Mouse (Mus musculus): ENCODE data around the gene Ginm1. TPM values are rescaled to one million over a fixed set of nuclear protein-coding genes. Genes with fewer than 3 reads are reported as not detected.
"Not testable (repeated sequence)": the region's sequence is repeated elsewhere in the genome, so short reads cannot be mapped to it uniquely, and the experiment has no call there.

Ginm1 gene
- polyA plus RNA-seq, 1 experiment, result 18.5 TPM

DNA sequence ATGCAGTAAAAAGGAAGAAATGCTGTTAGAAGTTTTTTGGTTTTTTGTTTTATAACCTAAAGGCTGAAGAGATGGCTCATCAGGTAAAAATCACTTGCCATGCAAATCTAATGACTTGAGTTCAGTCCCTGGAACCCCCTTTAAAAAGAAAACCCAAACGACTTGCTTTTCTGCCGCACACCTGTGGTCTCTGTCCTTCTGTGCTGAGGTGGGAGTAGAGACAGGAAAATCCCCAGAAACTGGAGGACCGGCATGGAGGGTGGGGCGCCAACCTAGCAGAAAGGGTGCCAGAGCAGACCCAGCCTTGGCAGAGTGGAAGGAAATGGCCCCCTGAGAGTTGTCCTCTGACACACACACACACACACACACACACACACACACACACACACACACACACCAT is 26.1 kb upstream of the Ginm1 start:
- DNase-seq (ENCODE audit: low read depth, low spot score), result no peak
- 86% methylated on average over 4 of the region's 4 CpGs for WGBS

DNA sequence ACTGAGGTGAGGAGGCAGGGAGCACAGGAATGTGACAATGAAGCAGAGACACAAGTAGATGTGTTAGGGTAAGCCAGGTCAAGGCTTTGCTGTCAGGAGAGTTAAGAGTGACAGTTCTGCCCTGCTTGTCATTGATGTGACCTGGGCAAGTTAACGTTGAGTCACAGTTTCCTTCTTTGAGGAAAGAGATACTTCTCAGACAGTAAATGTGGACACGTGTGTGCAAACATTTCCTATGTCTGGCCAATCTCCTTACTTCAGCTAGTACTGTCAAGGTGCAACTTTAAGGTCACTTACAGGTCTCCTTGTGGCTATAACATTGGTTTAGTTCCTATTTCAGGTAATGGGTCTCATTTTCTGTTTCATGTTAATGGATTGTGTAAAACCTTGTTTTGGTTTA is 23.9 kb upstream of the Ginm1 start:
- WGBS, result 52% methylated on average over 2 of the region's 2 CpGs
- no peak for DNase-seq (ENCODE audit: low read depth, low spot score)

DNA sequence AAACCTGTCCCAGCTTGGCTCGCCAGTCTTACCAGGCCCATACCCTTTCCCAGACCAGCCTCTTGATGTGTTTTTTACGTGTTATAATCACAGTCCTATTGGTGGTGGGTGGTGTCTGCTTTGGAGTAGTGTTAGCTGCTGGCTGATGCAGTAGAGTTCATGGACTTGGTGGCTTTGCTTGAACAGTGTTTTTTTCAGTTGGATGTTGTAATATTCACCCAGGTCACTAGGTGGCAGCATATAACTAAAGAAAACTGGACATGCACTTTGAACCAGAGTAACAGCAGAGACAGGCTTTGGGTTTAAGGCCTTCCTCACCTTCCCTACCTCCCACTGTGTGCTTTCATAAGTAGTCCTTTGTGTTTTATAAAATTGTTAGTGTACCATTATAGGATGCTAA is 17.3 kb upstream of the Ginm1 start:
- WGBS, result 43% methylated on average over 2 of the region's 2 CpGs
- DNase-seq (ENCODE audit: low read depth, low spot score), result peak; percentile 67

DNA sequence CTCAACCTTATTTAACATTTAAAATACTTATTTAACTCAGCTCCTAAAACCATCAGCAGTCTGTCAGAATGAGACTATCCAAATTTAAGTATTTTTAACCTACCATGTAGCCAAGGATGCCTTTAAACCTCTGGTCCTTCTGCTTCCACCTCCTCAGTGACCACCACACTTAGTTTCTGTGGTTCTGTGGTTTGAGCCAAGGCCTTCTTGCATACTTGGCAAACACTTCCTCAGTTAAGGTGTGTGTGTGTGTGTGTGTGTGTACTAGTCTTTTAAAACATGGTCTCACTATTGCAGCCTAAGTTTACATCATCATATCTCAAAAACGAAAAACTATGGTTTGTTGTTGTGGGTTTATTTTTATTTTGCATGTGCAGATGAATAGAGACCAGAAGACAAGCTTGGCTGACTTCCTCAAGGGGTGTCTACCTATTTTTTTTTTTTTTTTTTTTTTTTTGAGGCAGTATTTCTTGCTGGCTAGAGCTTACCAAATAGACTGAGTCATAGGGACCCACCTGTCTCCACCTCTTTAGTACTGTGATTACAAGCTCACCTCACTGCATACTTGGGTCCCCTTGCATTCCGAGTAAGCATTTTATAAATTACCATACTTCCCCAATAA is 10.0 kb upstream of the Ginm1 start:
- DNase-seq (ENCODE audit: low read depth, low spot score), result no peak
- WGBS, result 67% methylated on average over 2 of the region's 2 CpGs

DNA sequence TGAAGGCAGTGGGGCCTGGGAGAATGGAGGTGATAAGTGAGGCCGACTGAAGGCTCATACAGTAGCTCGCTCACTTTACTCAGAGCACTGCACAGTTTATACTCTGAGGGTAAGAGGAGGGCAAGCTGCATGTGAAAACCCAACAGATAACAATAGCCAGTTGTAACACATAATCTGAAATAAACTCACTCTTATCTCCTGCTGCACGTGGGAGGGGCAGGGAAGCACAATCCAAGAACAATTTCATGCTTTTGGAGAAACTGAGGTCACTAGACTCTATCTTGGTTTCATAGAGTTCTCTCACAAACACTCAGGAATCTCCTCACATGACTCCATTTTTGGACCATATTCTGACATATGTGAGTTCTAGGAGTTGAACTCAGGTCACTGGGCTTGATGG is 8.6 kb upstream of the Ginm1 start:
- 90% methylated on average over 3 of the region's 3 CpGs for WGBS
- DNase-seq (ENCODE audit: low read depth, low spot score), result no peak

DNA sequence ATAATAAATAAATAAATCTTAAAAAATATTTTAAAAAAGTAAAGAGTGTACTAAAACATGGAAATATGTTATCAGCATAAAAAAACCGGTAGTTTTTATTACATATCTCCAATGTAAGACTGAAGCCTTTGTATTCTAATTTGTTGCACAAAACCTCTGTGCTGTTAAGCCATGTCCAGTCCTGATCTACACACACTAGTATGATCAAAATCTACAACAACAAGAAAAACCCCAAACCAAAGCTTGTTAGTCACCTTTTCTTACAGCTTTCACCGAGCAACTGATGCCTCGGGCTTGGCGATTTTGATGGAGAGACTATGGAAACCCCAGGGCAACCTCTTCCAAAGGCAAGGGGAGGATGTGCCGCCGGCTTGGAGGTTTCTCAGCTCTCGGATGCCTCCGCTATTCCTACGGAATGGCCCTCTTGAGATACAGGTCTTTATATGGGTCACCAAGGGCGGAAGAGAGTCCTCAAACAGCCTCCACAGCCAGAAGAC is 322 bp downstream of the Ginm1 start:
- WGBS, result under 1% methylated on average over 10 of the region's 10 CpGs
- no peak for DNase-seq (ENCODE audit: low read depth, low spot score)

DNA sequence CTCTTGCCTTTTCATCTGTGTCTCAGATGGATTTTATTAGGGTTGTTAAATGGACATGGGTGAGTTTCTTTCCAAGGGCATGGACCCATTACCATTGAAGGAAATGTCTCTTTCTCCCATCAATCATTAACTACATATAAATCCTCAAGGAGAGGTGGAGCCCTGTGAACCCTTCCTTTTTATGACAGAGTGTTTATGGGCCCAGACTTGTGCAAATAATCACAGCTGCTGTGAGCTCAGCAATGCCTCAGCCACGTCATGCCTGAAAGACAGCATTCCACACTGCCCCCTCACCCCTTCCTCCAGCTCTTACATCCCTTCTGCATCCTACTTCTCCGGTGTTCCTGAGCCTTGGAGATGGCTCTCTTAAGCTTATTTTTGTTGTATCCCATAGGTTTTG is 5.3 kb downstream of the Ginm1 start:
- WGBS, result 13% methylated on average over 2 of the region's 2 CpGs
- DNase-seq (ENCODE audit: low read depth, low spot score), result peak; percentile 88

DNA sequence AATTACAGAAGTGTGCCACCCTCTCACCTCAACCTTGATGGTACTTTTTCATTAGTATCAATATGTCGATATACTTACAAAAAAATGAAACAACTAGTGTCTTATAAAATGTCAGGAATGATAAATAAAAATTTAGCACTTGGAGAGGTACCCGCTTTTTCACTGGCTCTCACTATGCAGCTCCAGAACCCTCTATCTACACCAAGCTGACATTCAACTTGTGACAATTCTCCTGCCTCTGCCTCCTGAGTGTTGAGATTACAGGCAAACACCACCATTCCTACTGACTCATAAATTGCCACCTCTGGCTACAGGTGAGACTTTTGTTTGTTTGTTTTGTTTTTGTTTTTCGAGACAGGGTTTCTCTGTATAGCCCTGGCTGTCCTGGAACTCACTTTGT is 11.4 kb downstream of the Ginm1 start:
- WGBS, result 43% methylated on average over 3 of the region's 3 CpGs
- no peak for DNase-seq (ENCODE audit: low read depth, low spot score)

DNA sequence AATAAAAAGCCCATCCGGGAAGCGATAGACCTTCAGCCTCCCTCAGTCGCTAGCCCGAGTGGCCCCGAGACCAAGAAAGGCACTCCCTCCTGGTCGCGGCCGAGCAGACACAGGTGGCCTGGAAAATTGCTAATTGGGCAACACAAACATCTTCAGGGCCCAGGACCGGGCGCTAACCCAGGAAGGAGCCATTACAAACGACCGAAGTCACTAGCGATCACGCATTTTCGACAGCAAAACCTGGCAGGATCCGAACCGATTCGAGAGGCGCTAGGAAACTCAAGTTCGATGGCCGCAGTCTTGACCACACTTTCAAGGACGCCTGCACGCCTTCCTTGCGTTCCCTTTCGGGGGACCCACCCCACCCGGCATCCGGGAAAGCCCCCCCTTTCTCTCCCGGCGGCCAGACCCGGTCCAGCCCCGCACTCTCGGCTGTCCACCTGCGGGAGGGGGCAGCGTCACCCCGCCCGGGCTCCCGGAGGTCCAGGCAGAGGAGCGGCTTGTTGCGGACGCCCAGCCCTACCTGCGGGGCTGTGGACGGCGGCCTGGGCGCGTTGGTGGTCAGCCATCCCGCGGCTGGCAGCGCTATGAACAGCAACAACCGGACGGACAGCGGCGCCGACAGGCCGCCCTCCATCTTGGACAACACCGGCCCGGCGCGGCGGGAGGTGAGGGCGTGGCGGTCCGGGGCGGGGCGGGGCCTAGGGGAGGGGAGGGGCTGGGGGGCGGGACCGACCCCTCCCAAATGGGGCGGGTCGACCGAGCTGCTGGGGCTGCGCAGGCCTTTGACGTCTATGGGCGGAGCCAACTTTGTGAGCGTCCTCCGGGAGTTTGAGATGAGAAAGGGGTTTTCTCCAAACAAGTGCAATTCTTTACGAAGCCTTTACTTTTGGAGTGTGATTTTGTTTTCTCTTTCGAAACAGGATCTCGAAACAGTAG is 12.1 kb downstream of the Ginm1 start:
- DNase-seq (ENCODE audit: low read depth, low spot score), result peak; percentile 69
- under 1% methylated on average over 67 of the region's 77 CpGs for WGBS

DNA sequence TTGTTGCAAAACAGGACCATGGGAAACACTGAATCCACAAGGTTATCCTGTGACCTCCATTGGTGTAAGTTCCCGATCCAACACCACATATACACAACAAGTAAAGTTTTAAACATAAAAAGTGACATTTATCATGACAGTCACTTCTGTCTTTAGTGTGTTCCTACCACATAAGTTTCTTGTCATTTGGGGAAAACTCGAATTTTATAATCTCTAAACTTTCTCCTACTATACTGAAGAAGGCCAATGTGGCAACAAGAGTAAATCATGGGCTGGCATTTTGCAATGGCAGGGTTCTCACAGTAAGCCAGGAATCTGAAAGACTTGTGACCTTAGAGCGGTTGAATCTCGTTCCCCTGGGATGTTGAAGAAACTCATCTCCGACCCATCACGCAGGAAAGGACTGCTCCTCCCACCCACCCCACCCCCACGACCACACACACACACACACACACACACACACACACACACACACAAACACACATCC is 12.8 kb downstream of the Ginm1 start:
- 11% methylated on average over 7 of the region's 7 CpGs for WGBS
- DNase-seq (ENCODE audit: low read depth, low spot score), result no peak

DNA sequence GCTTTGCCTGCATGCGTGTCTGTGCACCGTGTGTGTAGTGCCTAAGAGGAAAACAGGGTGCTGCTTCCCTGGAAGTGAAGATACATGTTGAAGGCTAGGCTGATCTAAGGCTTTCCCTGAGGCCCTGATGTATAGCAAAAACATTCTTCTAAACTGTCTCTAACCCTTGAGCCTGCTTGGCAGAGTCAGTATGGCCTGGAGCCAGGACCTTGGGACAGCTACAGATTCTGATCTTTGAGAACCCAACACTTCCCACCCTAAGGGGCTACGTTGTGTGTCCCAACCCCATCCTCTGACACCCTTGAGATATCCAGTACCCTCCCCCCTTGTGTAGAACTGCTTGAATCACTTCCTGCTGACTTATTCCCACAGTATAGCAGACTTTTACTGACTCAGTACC is 14.3 kb downstream of the Ginm1 start:
- DNase-seq (ENCODE audit: low read depth, low spot score), result no peak
- 92% methylated on average over 3 of the region's 3 CpGs for WGBS

DNA sequence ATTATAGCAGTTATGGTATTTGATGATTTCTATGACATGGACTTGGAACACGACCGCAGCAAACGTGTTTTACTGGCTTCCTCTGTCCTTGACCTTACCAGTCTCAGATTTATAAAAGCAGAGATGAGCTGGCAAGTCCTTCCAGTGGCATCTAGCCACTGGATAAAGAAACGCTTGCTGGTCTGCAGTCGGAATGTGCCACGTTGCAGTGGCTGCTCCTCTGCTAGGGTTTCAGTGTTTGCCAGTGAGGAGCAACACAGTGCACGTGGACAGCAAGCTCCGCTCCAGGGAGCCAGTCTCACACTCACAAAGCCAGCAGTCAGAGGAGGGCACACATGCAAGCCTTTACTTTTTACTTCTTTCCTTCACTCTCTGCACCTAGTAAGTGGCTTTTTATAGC is 17.2 kb downstream of the Ginm1 start:
- 84% methylated on average over 8 of the region's 8 CpGs for WGBS

DNA sequence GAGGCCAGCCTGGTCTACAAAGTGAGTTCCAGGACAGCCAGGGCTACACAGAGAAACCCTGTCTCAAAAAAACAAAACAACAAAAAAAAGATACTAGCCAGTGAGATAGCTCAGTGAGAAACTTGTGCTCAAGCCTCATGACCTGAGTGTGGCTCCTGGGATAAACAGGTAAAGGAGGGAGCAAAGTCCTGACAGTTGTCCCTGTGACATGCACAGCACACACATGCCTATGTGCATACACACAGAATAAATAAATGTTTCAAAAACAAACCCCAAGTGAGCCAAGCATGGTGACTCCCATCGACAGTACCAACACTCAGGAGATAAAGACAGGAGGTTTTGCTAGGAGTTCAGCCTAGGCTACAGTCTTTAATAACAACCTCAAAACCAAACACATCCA is 19.9 kb downstream of the Ginm1 start:
- no peak for DNase-seq (ENCODE audit: low read depth, low spot score)
- WGBS, result 91% methylated on average over 1 of the region's 1 CpGs

More for the DNA sequence above, 17.2 kb downstream of the Ginm1 start:
- DNase-seq (ENCODE audit: low read depth, low spot score), result no peak

DNA sequence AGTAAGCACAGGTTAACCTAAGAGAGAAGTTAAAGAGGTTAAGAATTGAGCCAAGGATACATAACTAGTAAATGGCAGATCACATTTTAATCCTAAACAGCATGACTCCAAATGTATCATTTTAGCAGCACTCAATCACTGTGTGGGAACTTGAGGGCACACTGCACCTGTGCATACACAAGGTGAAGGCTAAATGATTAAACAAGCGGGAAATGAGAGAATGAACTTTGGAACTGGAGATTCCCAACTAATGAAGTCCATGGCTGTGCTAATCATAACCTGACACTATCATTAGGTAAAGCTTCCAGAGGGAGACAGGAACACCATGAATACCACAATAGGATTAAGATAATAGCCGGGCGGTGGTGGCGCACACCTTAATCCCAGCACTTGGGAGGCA is 20.3 kb downstream of the Ginm1 start:
- no peak for DNase-seq (ENCODE audit: low read depth, low spot score)
- 89% methylated on average over 4 of the region's 4 CpGs for WGBS

DNA sequence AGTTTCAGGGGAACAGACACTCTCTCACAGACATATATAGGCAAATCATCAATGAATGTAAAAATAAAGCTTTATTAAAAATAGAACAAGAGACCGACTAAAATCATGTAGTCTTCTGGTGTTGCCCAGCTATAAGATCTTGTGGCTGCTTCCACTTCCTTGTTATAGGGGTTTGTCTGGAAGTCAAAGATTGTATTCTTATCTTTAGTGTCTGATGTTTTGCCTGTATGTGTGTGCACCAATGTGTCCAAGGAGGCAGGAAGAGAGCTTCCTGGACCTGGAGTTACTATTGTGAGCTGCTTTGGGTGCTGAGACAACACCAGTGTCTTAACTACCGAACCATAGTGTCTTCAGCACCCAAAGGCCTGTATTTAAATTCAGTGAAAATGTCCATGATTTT is 35.1 kb downstream of the Ginm1 start:
- 89% methylated on average over 2 of the region's 2 CpGs for WGBS
- DNase-seq (ENCODE audit: low read depth, low spot score), result no peak

DNA sequence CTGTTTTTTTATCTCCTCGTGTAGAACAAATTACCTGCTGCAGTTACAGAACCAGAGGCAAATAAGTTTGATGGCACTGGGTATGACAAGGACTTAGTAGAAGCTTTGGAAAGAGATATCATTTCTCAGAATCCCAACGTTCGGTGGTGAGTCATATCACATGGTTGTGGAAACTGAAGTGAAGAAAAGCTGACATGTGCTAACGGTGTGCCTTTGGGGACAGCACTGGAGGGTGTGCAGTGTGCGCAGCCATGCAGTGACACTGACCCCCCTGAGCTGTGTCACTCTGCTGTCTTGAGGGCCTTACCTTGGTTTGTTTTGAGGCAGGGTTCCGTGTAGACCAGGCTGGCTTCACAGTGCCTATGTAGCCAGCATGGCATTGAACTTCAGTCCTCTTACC is 43.9 kb downstream of the Ginm1 start:
- whole genome bisulfite sequencing, result 88% methylated on average over 6 of the region's 6 CpGs
- DNase-seq (ENCODE audit: low read depth, low spot score), result no peak

DNA sequence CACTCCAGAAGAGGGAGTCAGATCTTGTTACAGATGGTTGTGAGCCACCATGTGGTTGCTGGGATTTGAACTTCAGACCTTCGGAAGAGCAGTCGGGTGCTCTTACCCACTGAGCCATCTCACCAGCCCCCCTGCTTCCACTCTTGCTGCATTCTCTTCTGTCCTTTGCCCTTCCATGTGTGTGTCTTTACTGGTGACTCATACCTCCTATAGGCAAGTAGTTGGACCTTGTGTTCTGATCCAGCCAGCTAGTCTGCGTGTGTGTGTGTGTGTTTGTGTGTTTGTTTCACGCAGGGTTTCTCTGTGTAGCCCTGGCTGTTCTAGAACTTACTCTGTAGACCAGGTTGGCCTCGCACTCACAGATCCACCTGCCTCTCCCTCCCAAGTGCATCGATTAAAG is 47.1 kb downstream of the Ginm1 start:
- 90% methylated on average over 6 of the region's 6 CpGs for WGBS
- not testable (repeated sequence) for DNase-seq (ENCODE audit: low read depth, low spot score)

DNA sequence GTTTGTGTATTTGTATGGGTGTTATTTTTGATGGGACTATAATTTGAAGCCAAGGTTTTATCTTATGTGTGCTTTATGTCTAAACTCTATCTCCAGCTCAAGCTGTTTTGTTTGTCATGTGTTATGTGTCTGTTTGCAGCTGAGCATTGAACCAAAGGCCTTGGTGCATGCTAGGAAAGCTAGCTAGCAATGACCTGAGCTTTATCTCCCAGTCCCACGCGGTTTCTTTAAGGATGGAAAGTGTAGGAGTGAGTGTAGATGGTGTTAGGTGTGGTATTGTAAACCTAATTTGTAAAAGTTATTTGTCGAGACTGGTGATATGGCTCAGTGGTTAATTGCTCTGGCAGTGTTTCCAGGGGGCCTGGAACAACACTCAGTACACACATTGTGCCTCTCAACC is 54.7 kb downstream of the Ginm1 start:
- no peak for DNase-seq (ENCODE audit: low read depth, low spot score)

DNA sequence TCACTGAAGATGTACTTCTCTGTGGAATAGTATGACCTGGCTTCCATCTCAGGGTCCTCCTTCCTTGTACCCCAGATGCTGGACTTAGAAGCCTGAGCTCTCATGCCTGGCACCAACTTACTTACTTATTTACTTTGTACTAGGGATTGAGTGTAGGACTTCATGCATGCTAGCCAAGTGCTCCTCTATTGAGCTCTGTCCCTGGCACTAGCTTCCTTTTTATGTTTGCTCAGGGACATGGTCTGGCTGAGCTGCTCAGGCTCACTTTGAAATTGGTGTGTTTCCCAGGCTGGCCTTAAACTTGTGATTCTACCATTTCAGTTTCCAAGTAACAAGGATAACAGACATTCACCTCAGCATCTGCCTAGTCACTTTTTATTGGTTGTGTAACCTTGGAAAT is 55.5 kb downstream of the Ginm1 start:
- DNase-seq (ENCODE audit: low read depth, low spot score), result no peak

More for the DNA sequence above, 54.7 kb downstream of the Ginm1 start:
- WGBS, result 51% methylated on average over 3 of the region's 3 CpGs

DNA sequence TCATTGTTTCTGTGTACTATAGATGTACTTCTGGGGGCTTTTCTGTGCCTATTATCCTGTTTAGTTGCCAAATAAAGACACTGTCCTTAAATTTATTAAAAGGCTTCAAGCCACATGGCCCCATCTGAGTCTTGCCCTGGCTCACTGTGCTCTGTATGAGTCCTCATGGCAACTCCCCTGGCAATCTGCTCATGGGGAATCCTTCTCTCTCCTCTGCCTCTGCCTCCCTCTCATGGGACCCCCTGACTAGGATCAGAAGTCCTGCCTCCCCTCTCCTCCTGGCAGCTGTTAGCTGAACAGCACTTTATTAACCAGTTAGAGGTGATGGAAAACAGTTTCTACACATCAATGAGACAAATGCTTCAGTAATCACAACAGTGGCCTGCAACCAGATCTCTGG is 61.0 kb downstream of the Ginm1 start:
- DNase-seq (ENCODE audit: low read depth, low spot score), result no peak

DNA sequence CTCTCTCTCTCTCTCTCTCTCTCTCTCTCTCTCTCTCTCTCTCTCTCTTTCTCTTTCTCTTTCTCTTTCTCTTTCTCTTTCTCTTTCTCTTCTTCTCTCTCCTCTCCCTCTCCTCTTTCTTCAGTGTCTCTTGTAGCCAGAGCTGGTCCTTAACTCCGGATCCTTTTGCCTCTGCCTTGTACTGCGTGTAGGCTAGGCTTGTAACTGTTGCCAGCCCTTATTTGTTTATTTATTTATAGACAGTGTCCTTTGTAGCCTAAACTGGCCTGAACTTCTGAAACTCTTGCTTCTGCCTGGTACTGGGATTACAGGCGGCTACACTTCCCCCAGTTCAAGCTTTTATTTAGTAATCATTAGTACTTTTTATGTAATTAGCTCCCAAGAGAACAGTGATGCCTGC is 65.6 kb downstream of the Ginm1 start:
- 10% methylated on average over 3 of the region's 3 CpGs for WGBS
- no peak for DNase-seq (ENCODE audit: low read depth, low spot score)

Measured in large intestine, adult 2 months (tissue).